Mouse (Mus musculus) lung, embryonic 14.5 days (tissue): ENCODE results near the gene Chchd10. TPM values are rescaled to one million over a fixed set of nuclear protein-coding genes. Genes with fewer than 3 reads are reported as not detected.
A peak's percentile ranks its signal among the peaks of the same experiment; 100 is the strongest.
"Not testable (repeated sequence)": the region's sequence is repeated elsewhere in the genome, so short reads cannot be mapped to it uniquely, and the experiment has no call there.

Source experiments
- ATAC-seq: fragments of 200-750 bp; cut with Nextera tagmentation; 2 replicates; pipeline ENCODE4 v1.8.0; 2017; ENCODE audit warnings: mild to moderate bottlenecking, moderate TSS enrichment, moderate library complexity; ENCODE audit not compliant: insufficient read depth
- DNase-seq: peaks from one replicate; pipeline ENCODE4 v3.0.0-alpha.2; 2015
- H3K27ac ChIP-seq: fragments of 300-500 bp; sonication (generic); 2 replicates; pipeline ENCODE4 v1.5.1; 2014; ENCODE audit warnings: low read depth, mild to moderate bottlenecking, moderate library complexity
- H3K27me3 ChIP-seq: fragments of 300-500 bp; sonication (generic); 2 replicates; pipeline ENCODE4 v1.6.1; 2014; ENCODE audit warnings: low read length, control low read depth; ENCODE audit not compliant: insufficient read depth
- H3K36me3 ChIP-seq: fragments of 300-500 bp; sonication (generic); 2 replicates; pipeline ENCODE4 v1.6.1; 2014; ENCODE audit warnings: control low read depth; ENCODE audit not compliant: insufficient read depth
- H3K4me1 ChIP-seq: fragments of 300-500 bp; sonication (generic); 2 replicates; pipeline ENCODE4 v1.6.1; 2014; ENCODE audit warnings: antibody characterized with exemption, control low read depth; ENCODE audit not compliant: insufficient read depth
- H3K4me2 ChIP-seq: fragments of 300-500 bp; sonication (generic); 2 replicates; pipeline ENCODE4 v1.6.1; 2014; ENCODE audit warnings: mild to moderate bottlenecking
- H3K4me3 ChIP-seq: fragments of 300-500 bp; sonication (generic); 2 replicates; pipeline ENCODE4 v1.5.1; 2014; ENCODE audit warnings: low read depth, low read length
- H3K9ac ChIP-seq: fragments of 300-500 bp; sonication (generic); 2 replicates; pipeline ENCODE4 v1.6.1; 2014
- H3K9me3 ChIP-seq: fragments of 300-500 bp; sonication (generic); 2 replicates; pipeline ENCODE4 v1.6.1; 2016; ENCODE audit warnings: low read depth, low read length, control low read depth
- CTCF ChIP-seq: IDR thresholded peaks from 2 replicates; pipeline ENCODE4 v1.5.1; 2016; ENCODE audit warnings: antibody characterized with exemption, low read depth
- WGBS: fragments of 180-500 bp; shearing (Covaris S2); extraction: QIAGEN DNeasy Blood & Tissue Kit; methylation state at CpG from one replicate; pipeline ENCODE4 v1.1.7; 2014; 5-methylcytosine and 5-hydroxymethylcytosine counted together
- polyA plus RNA-seq: library from polyadenylated mRNA; unstranded; fragments of >200 nt; fragmentation: Nextera tagmentation; extraction: Ambion mirVana; gene quantifications from 2 replicates; pipeline ENCODE4 v1.2.1, GENCODE M21; 2014

Chchd10 gene
- polyA plus RNA-seq, result 24.3 and 35.2 TPM in 2 replicates

- no peak for DNase-seq
- Histone ChIP-seq H3K4me1 (peaks cover 19% of the 10 kb centered on the region), H3K9ac (peak within 1 kb of the TSS; percentile 79), H3K4me3 (peak within 1 kb of the TSS; percentile 64), H3K4me2 (peak within 1 kb of the TSS; percentile 95), H3K27ac (peak within 1 kb of the TSS; percentile 80), H3K9me3 (no peaks in the 10 kb centered on the region), H3K36me3 (peaks cover 1% of the 10 kb centered on the region; the same call in 1 of the 2 replicates), H3K27me3 (peaks cover 21% of the 10 kb centered on the region)
- no peak for ATAC-seq
- WGBS, result 28% methylated on average over 6 of the region's 6 CpGs
- TF ChIP-seq CTCF, result no peak
Measured at GRCm38 (mm10) chr10:75932891-75933290, at the start of gene Chchd10. Chchd10 (plus strand) TSS chr10:75933130.

DNA sequence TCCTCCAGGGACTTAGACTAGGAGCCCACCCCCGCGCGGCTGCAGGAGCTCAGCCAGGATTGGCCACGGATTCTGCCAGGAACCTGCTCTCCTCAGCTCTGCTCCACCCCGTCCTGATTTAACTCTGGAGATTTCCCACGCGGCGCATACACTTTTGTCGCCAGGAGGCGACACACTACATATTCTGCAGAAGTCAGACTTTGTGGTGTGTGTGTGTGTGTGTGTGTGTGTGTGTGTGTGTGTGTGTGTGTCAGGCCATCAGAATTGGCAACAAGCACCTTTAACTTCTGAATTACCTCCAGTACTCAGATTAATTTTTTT, 49.7 kb upstream of the Chchd10 start:
- no peaks in the 10 kb centered on the region for H3K27me3 ChIP-seq
- peak overlapping the region; percentile 37 for H3K4me2 ChIP-seq
- WGBS, result 2% methylated on average over 10 of the region's 10 CpGs
- DNase-seq, result peak; percentile 86
- no peaks in the 10 kb centered on the region for H3K9me3 ChIP-seq
- no peak overlapping the region for H3K9ac ChIP-seq
- peak; percentile 72 for ATAC-seq
- H3K36me3 ChIP-seq, result no peaks in the 10 kb centered on the region
- H3K27ac ChIP-seq, result no peak overlapping the region
- H3K4me1 ChIP-seq, result 0 out of 2 replicates have a peak, but pooled peaks cover 3% of the 10 kb centered on the region
- peak; percentile 66 for TF ChIP-seq CTCF
- H3K4me3 ChIP-seq, result no peak overlapping the region

DNA sequence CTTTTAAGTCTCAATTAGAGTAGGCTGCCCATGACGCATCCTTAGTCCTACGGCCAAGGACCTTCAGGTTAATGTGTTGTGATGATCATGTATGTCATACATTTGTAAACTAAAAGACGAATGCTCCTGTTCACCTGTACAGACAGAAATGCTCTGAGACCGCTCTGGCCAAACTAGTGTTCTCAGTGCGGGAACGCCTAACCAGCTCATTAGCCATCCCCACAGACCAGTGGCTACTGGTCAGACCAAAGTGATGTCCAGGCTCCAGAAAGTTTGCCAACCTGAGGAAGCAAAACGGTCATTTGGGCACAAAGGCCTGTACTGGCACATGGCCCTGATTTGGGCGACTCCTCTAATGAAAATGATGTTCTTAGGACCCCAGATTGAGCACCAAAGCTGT, 48.2 kb upstream of the Chchd10 start:
- TF ChIP-seq CTCF, result no peak
- 0 out of 2 replicates have a peak, but pooled peaks cover 3% of the 10 kb centered on the region for H3K4me1 ChIP-seq
- H3K9ac ChIP-seq, result no peak overlapping the region
- no peak for ATAC-seq
- 90% methylated on average over 8 of the region's 8 CpGs for WGBS
- no peak overlapping the region for H3K27ac ChIP-seq
- H3K4me2 ChIP-seq, result no peak overlapping the region
- H3K27me3 ChIP-seq, result no peaks in the 10 kb centered on the region
- no peak for DNase-seq
- no peaks in the 10 kb centered on the region for H3K36me3 ChIP-seq
- no peaks in the 10 kb centered on the region for H3K9me3 ChIP-seq
- H3K4me3 ChIP-seq, result no peak overlapping the region

GRCm38 (mm10) chr10:75887504-75887903, 45.4 kb upstream of the Chchd10 start:
- not testable (repeated sequence) for ATAC-seq

DNA sequence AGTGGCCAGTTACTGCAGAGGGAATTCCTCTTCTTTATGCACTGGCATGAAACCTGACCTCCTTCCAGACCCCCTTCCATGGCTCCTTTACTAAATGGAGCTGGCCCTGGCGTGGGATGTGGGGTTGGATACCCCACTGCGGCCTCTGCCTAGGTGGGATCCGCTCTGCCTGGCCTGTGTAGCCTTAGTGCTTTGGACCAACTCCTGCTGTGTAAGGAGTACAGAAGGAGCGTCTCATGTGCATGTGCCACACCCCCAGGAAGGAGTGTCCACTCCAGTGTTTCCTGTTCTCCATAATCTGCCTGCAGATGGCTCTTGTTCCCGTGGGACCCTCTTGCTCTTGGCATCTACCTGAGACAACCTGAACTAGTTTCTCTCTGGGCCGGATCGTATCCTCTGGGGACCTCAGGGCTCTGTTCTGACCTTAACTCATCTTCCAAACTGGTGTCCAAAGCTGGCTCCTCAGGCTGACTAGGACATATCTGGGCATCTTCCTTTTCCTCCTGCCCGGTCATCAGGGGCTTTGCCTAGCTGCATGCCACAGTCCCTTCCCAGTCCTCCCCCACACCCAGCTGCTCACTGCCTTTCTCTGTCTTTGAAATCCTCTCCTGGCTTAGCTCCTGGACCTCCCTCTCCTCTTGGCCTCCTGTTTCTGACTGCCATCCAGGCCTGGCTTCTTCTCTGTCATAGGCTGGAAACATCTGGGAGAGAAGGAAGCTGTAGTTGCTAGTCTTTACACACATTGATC, 43.4 kb upstream of the Chchd10 start:
- Histone ChIP-seq H3K27me3 (no peaks in the 10 kb centered on the region), H3K27ac (no peak overlapping the region), H3K9me3 (no peaks in the 10 kb centered on the region), H3K9ac (no peak overlapping the region; the same call in 1 of the 2 replicates), H3K36me3 (peaks cover 7% of the 10 kb centered on the region; the same call in 1 of the 2 replicates), H3K4me3 (no peak overlapping the region), H3K4me1 (no peaks in the 10 kb centered on the region; the same call in 1 of the 2 replicates), H3K4me2 (no peak overlapping the region)
- ATAC-seq, result no peak
- 35% methylated on average over 8 of the region's 8 CpGs for WGBS
- no peak for TF ChIP-seq CTCF
- no peak for DNase-seq

More at GRCm38 (mm10) chr10:75887504-75887903, 45.4 kb upstream of the Chchd10 start:
- not testable (repeated sequence) for H3K9ac ChIP-seq, H3K36me3 ChIP-seq, H3K4me2 ChIP-seq, H3K9me3 ChIP-seq, H3K27ac ChIP-seq, H3K4me3 ChIP-seq, H3K4me1 ChIP-seq, H3K27me3 ChIP-seq, DNase-seq
- 70% methylated on average over 5 of the region's 5 CpGs for WGBS

GRCm38 (mm10) chr10:75893089-75893750, 39.7 kb upstream of the Chchd10 start, which contains the start of gene Derl3:
Derl3 (plus strand) TSS chr10:75893413.
- Histone ChIP-seq H3K27ac (peak within 1 kb of the TSS; percentile 52; the same call in 1 of the 2 replicates), H3K9me3 (no peaks in the 10 kb centered on the region), H3K4me3 (peak within 1 kb of the TSS; percentile 41), H3K4me2 (peak within 1 kb of the TSS; percentile 89), H3K27me3 (no peaks in the 10 kb centered on the region), H3K4me1 (no peaks in the 10 kb centered on the region; the same call in 1 of the 2 replicates), H3K36me3 (peaks cover 37% of the 10 kb centered on the region), H3K9ac (peak within 1 kb of the TSS; percentile 28)
- ATAC-seq (peak; percentile 98), DNase-seq (peak; percentile 97)
- whole genome bisulfite sequencing, result under 1% methylated on average over 51 of the region's 51 CpGs
- TF ChIP-seq CTCF, result no peak

DNA sequence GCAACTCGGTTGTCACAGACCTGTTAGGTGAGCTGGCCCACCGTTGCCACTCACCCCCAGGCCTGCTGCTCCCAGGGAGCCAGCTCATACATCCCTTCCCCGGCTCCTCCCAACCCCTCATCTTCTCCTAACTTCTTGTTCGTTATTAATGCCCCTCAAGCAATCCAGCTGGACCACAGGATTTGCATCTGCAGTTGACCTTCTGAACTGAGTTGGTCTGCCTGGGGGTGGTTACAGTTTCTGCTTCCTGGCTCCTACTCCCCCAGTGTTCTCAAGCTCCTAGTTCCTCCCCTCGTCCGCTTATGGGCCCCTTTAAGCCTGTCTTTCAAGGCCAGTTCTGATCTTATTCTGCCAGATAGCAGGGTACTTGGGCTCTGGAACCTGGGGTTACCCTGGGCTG, 38.3 kb upstream of the Chchd10 start:
- DNase-seq, result no peak
- 63% methylated on average over 6 of the region's 6 CpGs for WGBS
- H3K4me1 ChIP-seq, result no peaks in the 10 kb centered on the region; the same call in 1 of the 2 replicates
- no peak overlapping the region for H3K4me3 ChIP-seq
- H3K9me3 ChIP-seq, result no peaks in the 10 kb centered on the region
- no peak overlapping the region for H3K4me2 ChIP-seq
- no peaks in the 10 kb centered on the region for H3K27me3 ChIP-seq
- TF ChIP-seq CTCF, result no peak
- ATAC-seq, result no peak
- peaks cover 47% of the 10 kb centered on the region for H3K36me3 ChIP-seq
- no peak overlapping the region for H3K27ac ChIP-seq
- no peak overlapping the region for H3K9ac ChIP-seq
